Mouse (Mus musculus) forelimb bud, embryonic 11.5 days (tissue): ENCODE measurements around the gene Fank1.
"Not testable (repeated sequence)": the region's sequence is repeated elsewhere in the genome, so short reads cannot be mapped to it uniquely, and the experiment has no call there.

ENCODE experiments used
- DNase-seq: peaks from one replicate; pipeline ENCODE4 v3.0.0-alpha.2; 2012; ENCODE audit warnings: low read depth, low spot score

Gene Fank1

DNA sequence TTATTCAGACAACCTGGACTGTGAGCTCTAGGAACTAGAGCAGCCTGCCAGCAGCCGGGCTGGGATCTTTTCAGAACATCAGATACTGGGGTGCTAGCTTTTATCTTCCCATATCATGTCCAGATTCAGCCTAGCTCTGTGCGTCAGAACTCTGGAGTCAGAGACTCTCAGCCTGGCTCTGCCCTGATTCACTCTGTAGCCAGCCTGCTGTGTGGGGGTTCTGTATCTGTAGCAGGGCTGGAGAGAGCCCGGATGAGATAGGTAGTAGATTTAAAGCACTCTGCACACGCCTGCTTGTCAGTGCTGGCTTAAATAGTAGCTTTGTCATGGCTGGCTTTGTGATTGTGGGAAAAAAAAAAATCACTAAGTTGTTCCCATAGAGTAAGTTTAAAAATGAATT lies 51.9 kb downstream of the Fank1 start:
- no peak for DNase-seq

DNA sequence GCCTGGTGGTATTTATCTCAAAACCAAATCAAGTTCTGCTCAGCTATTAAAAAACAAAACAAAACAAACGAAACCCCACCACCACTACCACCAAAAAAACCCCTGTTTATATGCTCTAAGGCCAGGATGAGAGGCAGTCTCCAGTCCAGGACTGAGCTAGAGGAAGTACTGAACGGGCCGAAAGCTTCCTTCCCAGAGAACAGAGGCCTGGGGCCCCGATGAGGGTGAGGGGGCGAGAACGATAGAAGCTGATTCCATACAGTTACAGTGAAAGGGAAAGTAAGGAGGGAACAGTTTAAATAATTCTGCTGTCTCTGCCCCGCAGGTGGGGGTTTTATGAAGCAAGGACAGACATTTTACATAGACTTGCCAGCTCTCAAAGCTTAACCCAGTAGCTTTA lies 52.9 kb downstream of the Fank1 start:
- no peak for DNase-seq

DNA sequence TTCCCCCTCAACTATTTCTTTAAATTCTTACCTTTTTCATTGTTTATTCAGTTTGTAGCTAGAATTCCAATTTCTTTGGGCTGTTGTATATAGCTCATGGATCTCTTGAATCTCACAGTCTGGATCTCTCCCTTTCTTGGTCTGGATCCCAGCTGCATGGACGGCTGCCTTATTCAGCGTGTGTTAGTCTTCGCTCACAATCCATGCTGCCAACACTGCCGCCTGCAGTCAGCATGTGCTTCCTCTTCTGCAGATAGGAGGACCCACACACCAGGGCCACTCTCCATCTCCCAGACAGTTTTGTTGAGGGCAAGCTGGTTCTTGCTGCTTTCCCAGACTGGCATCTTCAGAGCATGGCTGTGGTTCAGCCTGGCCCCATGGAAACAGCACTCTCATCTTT lies 62.9 kb downstream of the Fank1 start:
- no peak for DNase-seq

DNA sequence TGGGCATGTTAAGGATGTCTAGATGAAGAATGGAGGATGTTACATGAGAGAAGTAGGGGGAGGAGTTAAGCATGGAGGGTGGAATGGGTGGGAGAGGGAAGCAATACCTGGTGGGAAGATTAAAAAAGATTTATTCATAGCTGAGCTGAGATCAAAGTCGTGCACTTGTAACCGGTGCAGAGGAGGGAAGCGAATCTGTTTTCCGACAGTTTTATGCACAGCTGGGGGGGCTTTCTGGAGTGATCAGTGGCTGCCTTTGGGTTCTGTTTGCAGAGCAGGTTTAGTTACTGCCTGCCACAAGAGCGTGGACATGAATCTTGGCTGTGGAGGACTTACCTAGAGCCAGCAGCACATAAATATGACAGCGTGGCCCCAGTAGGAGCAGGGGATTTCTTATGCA lies 65.4 kb downstream of the Fank1 start:
- DNase-seq = no peak

DNA sequence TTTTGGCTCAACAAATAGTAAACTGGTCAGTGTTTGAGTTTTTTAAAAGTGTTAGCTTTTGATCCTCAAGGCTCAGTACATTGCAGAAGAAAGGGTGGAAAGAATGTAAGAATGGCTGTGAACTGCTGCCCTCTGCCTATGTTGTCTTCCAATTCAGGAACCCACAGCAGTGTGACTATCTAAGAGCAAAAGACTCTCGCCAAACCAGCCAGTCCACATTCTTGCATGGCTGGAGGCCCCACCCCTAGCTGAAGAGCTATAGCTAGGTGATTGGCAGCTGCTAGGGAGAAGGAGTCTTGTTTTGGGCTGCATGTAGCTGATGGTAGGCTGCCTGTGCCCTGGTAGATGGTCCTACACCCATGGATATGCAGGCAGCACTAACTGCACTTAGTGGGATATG lies 70.5 kb downstream of the Fank1 start:
- no peak for DNase-seq

DNA sequence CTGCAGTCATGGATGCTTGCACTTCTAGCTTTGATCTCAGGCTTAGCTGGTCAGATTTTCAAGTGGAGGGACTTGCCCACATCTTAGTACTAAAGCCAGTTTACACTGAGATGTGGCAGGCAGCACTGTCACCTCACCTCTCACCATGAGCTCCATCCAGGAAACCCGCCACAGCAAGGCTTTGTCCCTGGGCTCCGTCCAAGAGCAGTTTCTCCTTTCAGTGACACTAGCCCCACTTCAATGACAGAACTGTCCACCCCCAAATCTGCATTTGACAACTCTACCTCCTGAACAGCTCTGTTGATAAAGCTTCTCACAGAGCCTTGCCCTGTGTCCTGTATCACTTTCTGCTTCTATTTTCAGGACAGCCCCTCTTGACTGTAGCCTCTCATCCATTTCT lies 71.5 kb downstream of the Fank1 start:
- no peak for DNase-seq

DNA sequence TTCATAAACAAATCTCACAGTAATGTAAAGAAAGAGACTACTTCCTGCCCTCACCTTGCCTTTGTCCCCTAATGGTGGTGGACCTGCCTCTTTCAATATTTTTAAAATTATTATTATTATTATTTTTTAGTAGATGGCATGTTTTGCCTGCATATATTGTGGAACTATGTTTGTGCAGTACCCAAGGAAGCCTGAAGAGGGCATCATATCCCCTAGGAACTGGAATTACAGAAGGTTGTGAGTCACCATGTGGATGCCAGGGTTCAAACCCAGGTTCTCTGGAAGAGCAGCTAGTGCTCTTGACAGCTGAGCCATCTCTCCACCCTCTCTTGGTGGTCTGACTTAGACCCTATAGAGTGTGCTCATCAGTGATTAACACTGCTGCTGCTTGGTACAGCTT lies 74.1 kb downstream of the Fank1 start:
- DNase-seq = no peak

DNA sequence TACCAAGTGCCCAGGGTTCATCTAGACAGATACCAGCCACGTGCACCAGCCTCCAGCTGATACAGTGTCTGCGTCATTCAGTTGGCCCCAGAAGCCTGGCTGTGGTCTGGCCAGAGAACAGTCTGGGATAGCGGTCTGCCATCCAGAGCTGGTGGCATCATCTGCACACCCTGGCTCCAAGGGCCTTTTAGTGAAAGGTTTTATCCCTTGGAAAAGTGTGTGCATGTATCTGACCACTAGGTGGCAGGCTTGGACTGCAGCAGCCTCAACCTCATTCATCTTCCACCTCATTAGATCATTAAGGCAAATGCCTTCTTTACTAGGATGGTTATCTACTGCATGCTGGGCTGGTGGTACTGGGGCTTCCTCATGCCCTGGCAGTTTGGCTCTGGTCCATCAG lies 79.6 kb downstream of the Fank1 start:
- DNase-seq = peak; percentile 72

DNA sequence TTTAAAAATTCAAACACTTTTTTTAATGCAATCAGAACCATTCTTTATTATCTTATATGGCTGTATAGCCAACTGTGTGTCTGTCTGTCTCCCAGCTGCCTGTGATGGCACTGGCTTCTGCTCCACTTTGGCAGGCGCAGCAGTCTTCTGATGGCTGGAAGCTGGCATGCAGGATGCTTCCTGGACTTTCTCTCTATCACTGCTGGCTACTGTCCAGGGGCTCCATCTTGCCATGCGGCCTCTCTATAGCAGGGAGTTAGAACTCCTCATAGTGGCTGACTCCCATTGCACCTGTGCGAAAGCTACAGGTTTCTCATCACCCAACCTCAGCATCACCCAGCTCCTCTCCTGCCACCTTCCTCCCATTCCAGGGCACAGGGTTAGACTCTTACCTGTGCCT lies 81.8 kb downstream of the Fank1 start:
- no peak for DNase-seq

DNA sequence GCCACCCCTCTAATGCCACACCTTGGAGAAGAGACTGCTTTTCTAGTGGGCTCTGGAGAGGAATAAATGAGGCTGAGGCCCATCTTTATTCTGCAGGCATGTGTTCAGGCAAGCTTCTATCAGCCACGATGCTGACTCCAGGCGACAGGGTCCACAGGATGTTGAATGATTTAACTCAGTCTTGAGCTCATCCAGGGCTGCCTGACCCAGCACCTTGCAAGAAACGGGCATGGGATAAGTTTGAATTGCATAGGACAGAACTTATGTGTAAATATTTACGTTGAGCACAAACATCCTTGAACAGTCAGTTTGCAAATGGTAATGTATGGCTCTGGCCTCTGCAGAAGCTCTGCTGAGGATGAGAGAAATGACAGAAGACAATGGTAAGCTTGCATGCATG lies 82.9 kb downstream of the Fank1 start:
- DNase-seq = no peak

DNA sequence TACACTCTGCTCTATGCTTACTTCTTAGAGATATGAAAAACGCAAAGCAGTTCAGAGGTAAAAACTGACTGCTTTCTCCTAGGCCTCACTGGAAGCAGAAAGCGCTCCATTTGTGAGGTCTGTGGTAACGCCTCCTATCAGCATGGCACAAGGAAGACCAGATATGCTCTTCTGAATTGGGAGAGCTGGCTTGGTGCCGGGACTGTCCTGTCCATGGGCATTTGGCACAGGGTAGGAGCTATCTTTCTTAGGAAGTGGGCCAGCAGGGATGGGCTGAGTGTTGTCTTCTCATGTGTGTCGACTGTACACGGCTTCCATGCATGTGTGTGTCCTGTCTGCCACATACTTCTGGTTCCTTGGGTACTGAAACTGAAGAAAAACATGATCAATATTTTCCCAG lies 85.6 kb downstream of the Fank1 start:
- DNase-seq = no peak

DNA sequence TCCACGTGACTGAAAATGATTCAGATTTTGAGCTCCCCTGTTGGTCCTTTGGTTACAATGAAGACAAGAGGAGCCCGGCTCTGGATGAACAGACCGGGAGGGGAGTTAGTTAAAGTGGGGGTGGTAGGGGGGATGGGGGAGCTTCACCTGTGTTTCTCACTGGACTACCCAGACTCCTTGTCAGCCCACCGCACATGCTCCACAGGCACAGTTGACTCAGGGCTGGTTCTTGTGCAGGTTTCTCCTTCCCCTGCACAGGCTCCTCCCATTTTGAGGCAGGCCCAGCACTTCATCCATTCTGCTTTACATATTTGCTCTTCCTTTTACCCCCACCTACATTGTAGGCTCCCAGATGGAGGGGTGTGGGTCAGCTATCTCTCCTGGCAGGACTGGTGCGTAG lies 86.1 kb downstream of the Fank1 start:
- no peak for DNase-seq

DNA sequence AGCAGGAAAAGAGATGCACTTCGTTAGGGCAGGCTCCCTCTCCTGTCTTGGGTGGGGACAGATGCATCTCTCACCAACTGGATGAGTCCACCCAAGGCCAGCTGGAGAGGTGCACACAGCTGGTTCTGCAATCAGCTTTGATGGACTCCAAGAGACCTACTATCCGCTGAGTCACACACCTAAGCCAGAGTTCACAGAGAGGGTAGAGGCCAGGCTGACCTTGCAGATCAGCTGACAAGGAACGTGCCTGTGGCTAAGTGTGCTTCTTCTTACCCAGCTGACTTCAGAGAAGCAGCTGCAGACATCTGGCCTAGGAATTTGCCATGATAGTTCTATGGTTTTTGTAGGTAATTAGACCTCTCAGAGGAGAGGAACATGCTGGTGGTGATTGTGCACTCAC lies 86.5 kb downstream of the Fank1 start:
- no peak for DNase-seq

DNA sequence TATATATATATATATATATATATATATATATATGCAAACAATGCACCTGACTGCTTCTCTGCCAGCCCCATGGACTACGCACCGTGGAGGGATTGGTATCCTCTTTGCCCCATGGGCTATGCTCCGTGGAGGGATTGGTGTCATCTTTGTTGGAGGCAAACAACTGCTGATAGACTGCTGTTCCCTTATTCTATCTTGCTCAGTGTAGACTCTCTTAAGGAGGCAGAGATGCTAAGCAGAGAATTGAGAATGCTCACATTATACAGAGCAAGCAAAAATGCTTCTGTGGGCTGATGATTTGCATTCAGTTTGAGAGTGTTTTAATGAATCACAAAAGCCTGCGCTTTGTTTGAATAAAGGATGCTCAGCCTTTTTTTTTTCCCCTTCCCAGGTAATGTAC lies 87.0 kb downstream of the Fank1 start:
- no peak for DNase-seq

DNA sequence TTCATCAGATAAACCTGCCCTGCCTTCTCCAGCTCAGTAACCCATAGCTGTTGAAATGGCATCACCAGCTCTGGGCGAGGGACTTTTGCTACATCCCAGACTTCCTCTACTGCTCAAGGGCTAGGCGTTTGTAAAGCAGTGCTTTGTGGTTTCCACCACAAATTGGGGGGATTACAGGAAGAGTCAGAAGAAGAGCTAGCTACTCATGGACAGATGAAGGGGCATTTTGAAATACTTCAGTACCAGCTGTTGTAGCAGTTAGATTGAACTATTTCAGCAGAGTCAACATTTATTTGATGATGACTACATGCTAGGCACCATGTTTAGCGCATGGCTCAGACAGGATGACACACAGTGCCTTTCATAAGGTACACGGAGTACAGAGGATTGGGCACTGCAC lies 93.6 kb downstream of the Fank1 start:
- DNase-seq = no peak

DNA sequence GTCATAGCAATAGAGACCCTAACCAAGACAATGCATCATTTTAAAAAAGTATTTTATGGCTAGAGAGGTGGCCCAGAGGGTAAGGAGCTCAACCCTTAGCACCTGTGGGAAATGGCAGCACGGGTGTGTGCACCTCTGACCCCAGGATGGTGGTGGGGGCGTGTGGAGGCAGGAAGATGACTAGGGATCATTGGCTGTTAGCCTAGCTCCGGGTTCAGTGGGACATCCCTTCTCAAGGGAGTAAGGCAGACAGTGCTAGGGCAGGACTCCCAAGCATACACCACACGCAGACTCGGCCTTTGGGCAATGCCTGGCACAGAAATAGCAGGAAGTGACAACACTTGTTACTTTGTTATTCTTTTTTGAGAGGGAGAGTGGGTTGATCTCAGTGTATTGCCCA lies 96.0 kb downstream of the Fank1 start:
- DNase-seq = no peak

DNA sequence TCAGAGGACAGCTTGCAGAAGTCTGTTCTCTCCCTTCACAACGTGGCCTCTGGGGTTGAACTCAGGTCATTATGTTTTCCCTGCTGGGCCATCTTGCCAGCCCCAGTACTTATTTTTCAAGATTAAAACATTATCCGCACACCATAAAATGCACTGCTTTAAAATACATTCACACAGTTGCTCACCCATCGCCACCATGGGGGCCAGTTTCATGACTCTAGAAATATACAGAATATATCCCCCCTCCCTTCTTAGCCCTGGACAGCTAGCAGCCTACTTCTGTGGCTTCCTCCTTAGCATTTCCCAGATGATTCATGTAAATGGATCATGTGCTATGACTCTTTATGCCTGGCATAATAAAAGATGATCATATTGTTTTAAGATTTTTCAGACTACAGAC lies 99.5 kb downstream of the Fank1 start:
- no peak for DNase-seq

DNA sequence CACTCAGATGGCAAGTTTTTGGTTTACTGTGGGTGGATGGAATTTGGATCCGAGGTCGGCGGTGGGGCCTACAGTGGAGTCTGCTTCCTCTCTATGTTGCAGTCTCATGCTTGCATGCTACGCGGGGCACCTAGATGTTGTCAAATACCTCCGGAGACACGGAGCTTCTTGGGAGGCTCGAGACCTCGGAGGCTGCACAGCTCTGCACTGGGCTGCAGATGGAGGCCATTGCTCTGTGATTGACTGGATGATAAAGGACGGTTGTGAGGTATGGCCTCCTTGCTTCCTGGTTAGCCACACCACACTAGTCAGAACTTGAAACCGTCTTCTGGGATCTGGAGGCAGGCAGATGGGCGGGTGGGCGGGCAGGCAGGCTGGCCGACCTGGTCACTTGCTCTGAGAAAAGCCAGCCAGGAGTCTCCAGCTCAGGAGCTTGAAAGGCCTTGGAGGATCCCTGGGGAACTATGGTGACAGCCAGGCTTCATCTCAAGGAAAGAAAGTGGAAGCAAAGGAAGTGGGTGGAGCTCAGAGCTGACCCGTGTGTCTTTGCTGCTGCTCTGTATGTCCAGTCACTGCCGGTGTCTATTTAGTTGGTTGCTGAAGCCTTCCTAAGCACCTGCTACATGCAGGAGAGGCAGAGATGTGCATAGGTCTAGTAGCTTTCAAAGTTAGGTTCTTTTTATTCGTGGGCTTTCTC lies 100.1 kb downstream of the Fank1 start:
- no peak for DNase-seq

DNA sequence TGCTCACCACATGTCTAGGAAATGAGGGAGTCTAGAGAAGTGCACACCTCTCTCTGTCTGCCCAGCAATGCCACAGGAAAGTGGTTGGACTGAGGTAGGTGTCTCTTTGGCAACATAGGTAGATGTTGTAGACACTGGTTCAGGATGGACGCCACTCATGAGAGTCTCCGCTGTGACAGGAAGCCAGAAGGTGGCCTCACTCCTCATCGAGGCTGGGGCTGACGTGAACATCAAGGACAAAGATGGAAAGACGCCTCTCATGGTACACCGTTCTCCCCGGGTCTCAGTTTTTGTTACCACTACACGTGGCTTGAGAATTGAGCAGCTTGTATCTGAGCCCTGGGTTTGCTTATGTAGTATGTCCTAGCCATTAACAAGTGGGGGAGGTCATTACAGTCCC lies 103.1 kb downstream of the Fank1 start:
- DNase-seq = no peak

DNA sequence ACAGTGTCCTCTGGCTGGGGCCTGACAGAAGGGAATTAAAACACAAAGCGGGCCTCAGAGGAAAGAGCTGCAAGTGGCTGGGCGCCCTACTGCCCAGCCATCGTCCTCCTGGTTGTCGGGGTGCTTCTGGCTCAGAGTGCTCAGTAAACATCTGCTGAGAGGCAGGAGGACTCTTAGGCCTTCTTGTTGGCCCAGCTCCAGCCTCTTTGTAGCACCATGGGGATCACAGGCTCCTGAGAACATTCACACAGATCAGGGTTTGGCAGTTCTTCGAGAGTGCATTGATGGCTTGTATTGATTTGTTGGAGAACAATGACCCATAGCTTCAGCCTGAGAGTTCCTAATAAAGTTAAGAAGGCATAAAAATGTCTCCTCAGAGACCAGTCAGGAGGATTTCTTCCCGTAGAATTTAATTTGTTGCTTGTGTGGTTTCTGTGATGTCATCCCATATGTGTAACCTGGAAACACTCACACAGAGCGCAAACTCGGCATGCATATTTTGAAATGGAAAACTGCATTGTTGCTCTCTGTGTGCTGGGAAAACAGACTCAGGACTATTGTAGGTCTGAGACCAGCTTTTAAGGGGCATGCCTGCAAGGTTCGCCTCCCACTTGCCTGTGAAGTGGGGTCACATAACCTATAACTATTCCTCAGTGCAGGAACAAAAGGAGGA lies 108.2 kb downstream of the Fank1 start:
- DNase-seq = not testable (repeated sequence)

DNA sequence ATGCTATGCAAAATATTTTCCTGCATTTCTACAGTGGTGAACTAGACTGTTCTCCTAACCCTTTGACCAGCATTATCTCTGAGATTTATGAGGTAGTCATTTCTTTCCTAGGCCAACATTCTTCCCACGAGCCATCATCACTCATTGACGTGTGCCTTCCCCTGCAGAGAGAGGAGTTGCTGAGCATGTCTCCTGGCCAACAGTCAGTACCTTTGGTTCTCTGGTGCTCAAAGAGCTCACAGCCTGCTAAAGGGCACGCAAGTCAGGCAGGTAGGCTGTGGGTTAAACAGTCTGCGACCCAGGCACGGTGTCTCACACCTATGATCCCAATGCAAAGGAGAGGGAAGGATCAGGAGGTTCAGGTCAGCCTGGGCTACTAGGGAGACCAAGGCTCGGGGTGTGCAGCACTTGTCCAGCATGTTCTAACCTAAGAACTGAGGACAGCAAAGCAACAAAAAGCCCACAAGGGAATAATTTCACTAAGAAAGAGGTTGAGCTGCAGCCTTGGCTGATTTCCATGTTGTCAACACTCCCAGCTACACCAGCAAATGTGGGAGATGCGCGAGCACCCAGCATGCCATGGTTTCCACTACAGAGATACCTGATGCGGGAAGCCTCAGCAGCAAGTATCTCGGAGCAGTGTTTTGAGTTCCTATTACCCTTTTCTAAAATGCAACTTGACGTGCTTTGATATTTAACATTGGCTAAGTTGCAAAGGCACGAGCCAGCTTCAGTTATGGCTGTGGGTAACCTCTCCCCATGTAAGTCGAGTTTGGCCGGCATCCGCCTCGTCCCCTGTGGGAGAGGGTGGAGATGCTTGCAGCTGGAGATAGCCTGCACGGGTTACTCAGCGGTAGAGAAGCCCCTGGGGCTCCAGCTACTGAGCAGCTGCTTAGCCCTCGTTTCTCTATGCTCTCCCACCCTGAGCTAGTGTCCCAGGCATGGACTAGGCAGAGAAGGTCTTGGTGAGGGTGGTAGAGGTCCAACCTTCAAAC lies 112.6 kb downstream of the Fank1 start:
- no peak for DNase-seq

DNA sequence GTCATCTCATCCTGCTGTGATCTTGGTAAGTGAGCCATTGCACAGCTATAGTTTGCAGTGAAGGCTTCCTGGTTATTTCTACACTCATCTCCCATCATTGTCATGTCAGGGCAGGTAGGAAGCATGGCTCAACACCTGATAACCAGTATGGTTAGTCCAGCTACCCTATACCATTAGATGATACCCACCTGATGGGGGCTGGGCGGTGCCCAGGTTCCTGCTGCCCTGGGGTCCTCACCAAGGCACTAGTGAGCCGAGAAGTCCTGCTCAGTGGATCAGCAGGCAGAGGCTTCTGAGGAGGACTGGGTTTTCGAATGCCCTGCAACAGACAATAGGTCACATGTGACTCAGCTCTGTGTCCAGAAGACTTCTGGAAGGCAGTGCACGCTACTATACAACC lies 113.3 kb downstream of the Fank1 start:
- no peak for DNase-seq

DNA sequence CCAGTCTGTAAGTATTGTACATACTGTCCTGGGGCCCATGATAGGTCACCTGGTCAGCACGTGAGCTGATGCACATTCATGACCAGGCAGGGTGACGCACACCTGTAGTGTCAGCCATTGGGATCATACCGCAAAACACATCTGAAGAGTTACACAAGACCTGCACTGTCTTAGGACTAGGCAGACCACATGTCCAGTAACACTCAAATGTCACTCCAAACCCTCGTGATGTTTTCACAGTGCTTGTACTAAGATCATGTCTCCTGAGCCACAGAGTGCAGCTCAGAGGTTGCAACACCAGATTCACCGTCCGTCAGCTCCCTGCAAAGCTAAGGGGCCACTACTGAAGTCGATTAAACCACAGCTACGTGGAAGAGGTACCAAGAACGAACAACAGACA lies 114.6 kb downstream of the Fank1 start:
- no peak for DNase-seq
